In genomic region chr12:5805731-5806130, GRCm38 (mm10) we compare ENCODE assay signal across 19 mouse cellular contexts.
"Had no signal": no experiment of that assay in that cellular context is flagged by ENCODE, and none has a peak within 500 bp of the region (broad histone marks: within the 10 kb centered on the region; RNA-seq: fewer than 3 reads in every experiment).

No protein-coding gene starts in this region.

- H3K27me3 ChIP-seq: midbrain, embryonic 13.5 days; midbrain, embryonic 15.5 days; neural tube, embryonic 13.5 days; neural tube, embryonic 15.5 days had no signal

- H3K9me3 ChIP-seq: midbrain, embryonic 10.5 days; midbrain, embryonic 13.5 days; midbrain, embryonic 15.5 days; neural tube, embryonic 13.5 days; neural tube, embryonic 15.5 days had no signal

- H3K36me3 ChIP-seq: midbrain, embryonic 10.5 days; midbrain, embryonic 13.5 days; midbrain, embryonic 15.5 days; neural tube, embryonic 13.5 days; neural tube, embryonic 15.5 days had no signal

- H3K4me2 ChIP-seq: lung, embryonic 14.5 days; midbrain, embryonic 13.5 days; midbrain, embryonic 15.5 days; neural tube, embryonic 13.5 days; neural tube, embryonic 15.5 days had no signal

- ATAC-seq: midbrain, embryonic 13.5 days; midbrain, embryonic 15.5 days had no signal

- H3K27ac ChIP-seq: liver, embryonic 14.5 days; midbrain, embryonic 10.5 days; midbrain, embryonic 13.5 days; midbrain, embryonic 15.5 days; neural tube, embryonic 13.5 days; neural tube, embryonic 15.5 days had no signal

- DNase-seq: lung, adult 18-20 months; lung, embryonic 14.5 days; lung, postnatal 10 days; lung, postnatal 4 days; retina, postnatal 1 day; right cerebral cortex, adult 18-20 months; right cerebral cortex, postnatal 25 days; right cerebral cortex, postnatal 4 days; spleen, adult 18-20 months; thymus, adult 18-20 months; thymus, postnatal 14 days; thymus, postnatal 36 days had no signal

- H3K9ac ChIP-seq: liver, embryonic 14.5 days; lung, embryonic 14.5 days; midbrain, embryonic 13.5 days; midbrain, embryonic 15.5 days; neural tube, embryonic 13.5 days; neural tube, embryonic 15.5 days had no signal

- H3K4me3 ChIP-seq: midbrain, embryonic 10.5 days; midbrain, embryonic 13.5 days; midbrain, embryonic 15.5 days; myocyte; neural tube, embryonic 13.5 days; neural tube, embryonic 15.5 days had no signal
